Mouse (Mus musculus) myocyte (in vitro differentiated cells): Measurements from ENCODE around the gene Col4a6.

Source experiments
- CEBPB ChIP-seq: IDR thresholded peaks from 2 replicates; pipeline ENCODE4 v1.6.1; 2011; ENCODE audit warnings: mild to moderate bottlenecking, moderate library complexity; ENCODE audit not compliant: poor library complexity, insufficient read depth, severe bottlenecking
- E2F4 ChIP-seq: IDR thresholded peaks from one replicate; pipeline ENCODE4 v1.6.1; 2011; ENCODE audit warnings: mild to moderate bottlenecking, control low read depth, moderate library complexity; ENCODE audit not compliant: insufficient read depth
- MAX ChIP-seq: IDR thresholded peaks from one replicate; pipeline ENCODE4 v1.6.1; 2011; ENCODE audit warnings: low read depth, mild to moderate bottlenecking, control low read depth
- MYOD1 ChIP-seq, 3 experiments: IDR thresholded peaks; one replicate each; pipeline ENCODE4 v1.6.1; 2011; ENCODE audit warnings: control low read depth in 2 of 3, low read depth in 2 of 3, mild to moderate bottlenecking in 2 of 3, moderate library complexity in 1 of 3; ENCODE audit not compliant: insufficient read length in 2 of 3, control insufficient read depth in 1 of 3
- MYOG ChIP-seq, 3 experiments: IDR thresholded peaks; one replicate each; pipeline ENCODE4 v1.6.1; 2011; ENCODE audit warnings: control low read depth in 2 of 3, low read depth in 2 of 3, mild to moderate bottlenecking in 2 of 3; ENCODE audit not compliant: insufficient read length in 2 of 3, control insufficient read depth in 1 of 3, insufficient read depth in 1 of 3
- POLR2A ChIP-seq: IDR thresholded peaks from one replicate; pipeline ENCODE4 v1.6.1; 2011; ENCODE audit warnings: low read depth, mild to moderate bottlenecking, control low read depth, moderate library complexity; ENCODE audit not compliant: insufficient read length
- POLR2AphosphoS2 ChIP-seq: IDR thresholded peaks from one replicate; pipeline ENCODE4 v1.6.1; 2011; ENCODE audit warnings: low read depth, control low read depth; ENCODE audit not compliant: insufficient read length
- REST ChIP-seq: IDR thresholded peaks from one replicate; pipeline ENCODE4 v1.6.1; 2011; ENCODE audit warnings: mild to moderate bottlenecking, control low read depth, moderate library complexity; ENCODE audit not compliant: insufficient read depth, insufficient read length
- SRF ChIP-seq: IDR thresholded peaks from one replicate; pipeline ENCODE4 v1.6.1; 2011; ENCODE audit warnings: low read depth; ENCODE audit not compliant: control insufficient read depth, insufficient read length
- TCF12 ChIP-seq: IDR thresholded peaks from one replicate; pipeline ENCODE4 v1.6.1; 2011; ENCODE audit warnings: mild to moderate bottlenecking, control low read depth; ENCODE audit not compliant: poor library complexity, insufficient read depth, severe bottlenecking
- TCF3 ChIP-seq: IDR thresholded peaks from one replicate; pipeline ENCODE4 v1.6.1; 2011; ENCODE audit warnings: low read depth, control low read depth; ENCODE audit not compliant: insufficient read length
- USF1 ChIP-seq: IDR thresholded peaks from one replicate; pipeline ENCODE4 v1.6.1; 2011; ENCODE audit warnings: low read depth, mild to moderate bottlenecking, control low read depth, moderate library complexity

GRCm38 (mm10) chrX:141324201-141324600, 149.7 kb downstream of the Col4a6 start:
- TF ChIP-seq MYOG (IDR thresholded peaks at IDR 0.05; ENCODE audit: control insufficient read depth in 1 of 3, insufficient read depth in 1 of 3, insufficient read length in 2 of 3, low read depth in 2 of 3) (no peak), POLR2A (no peak), CEBPB (no peak), USF1 (no peak), TCF12 (no peak), TCF3 (no peak), POLR2AphosphoS2 (no peak), MYOD1 (IDR thresholded peaks at IDR 0.05; ENCODE audit: control insufficient read depth in 1 of 3, insufficient read length in 2 of 3, low read depth in 2 of 3) (no peak), SRF (no peak), MAX (no peak), E2F4 (no peak), REST (no peak)
